Mouse (Mus musculus): ENCODE data around the gene Adamts3.

Adamts3 gene

DNA sequence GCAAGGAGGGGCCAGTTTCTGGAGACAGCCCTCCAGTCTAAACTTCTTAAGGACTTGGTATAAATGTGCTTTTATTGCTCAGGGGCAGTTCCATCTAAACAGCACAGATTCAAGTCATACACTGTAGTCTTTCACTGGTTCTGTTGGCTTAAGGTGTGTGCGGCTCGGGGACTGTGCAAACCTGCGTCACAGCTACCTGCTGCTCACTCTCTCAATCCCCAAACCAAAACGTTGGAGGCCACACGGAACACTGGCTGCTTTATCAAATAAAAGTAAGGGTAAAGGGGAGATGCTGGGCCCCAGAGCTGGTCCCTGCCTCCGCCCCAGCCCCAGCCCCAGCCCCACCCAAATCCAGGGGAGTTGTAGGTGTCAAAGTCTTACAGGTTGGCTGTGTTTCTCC lies 66.5 kb downstream of the Adamts3 start:
- DNase-seq (ENCODE audit: low spot score in 2 of 2): no peak

DNA sequence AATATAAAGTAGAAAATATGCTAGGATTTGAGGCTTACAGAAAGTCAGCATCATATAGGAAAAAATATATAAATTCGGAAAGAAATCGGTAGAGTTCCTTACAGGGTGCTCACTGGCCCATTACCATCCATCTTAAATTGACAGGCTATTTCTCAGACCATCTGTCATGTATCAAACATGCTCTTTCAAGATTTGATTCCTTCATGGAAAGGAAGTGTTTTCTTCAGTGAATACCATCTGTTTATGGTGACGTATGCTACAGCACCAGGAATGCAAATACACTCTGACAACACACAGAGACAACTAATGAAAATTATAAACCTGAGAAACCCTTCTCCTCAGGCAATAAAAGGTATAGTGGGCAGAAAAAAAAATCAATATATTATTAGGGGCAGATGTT lies 68.6 kb downstream of the Adamts3 start:
- no peak for DNase-seq (ENCODE audit: low spot score in 2 of 2)

DNA sequence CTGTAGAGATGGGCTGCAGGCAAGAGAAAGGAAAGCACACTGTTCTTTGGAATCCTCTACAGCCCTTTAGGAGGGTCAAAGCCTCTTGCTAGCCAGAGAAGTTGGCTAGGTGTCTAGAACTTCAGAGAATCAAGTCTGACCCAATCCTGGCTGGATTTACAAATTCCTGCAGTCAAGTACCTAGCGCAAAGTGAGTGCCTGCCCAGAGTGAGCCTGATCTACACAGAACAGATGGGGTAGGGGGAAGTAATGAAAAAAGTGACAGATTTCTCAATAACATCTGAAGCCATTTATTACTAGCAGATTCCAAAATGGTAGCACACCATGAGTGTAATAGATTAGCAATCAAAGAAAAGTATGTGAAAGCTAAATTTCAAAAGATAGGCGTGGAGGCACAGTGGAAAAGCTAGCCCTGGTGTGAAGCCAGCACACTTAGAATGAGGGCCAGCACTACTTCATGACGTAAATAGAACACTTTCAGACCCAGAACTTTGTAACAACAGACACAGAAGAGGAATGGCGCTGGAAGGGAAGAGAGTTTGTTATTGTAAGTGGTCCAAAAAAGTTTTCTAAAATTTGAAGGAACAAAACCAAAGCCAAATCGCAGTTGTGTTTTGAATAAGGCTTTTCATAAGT lies 82.8 kb downstream of the Adamts3 start:
- DNase-seq (ENCODE audit: low spot score in 2 of 2): no peak

DNA sequence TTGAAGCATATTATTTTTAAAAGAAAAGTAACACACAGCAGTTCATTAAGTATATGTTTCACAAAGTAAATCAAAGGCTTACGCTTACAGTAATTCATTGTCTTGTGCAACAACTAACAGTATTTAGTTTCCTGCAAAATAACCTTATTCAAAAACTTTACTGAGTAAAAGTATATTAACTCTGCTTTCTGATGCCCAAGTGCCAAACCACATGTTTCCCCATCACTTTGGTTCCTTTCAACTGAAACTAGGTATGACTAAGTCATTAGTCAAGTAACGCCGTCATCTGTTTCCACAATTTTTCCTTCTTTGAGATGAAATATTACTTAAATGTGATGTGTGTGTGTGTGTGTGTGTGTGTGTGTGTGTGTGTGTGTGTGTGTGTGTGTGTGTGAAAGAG lies 89.4 kb downstream of the Adamts3 start:
- no peak for DNase-seq (ENCODE audit: low spot score in 2 of 2)

DNA sequence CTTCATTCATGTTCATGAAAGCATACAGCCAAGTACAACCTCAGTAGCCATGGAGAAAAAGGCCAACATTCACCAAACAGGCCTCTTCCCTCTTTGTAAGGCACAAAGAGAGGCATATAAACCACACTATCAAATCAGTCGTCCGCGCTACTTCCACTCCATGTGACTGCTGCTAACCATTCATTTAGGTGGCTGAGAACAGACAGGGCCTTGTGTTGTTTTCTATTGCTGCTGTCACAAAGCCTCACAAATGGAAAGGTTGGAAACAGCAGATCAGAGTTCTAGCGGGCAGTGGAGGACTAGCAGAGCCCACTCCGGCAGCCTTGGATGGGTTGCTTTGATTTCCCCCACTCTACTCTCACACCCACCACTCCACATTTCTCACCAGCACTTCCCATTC lies 98.5 kb downstream of the Adamts3 start:
- DNase-seq (ENCODE audit: low spot score in 2 of 2): no peak

GRCm38 (mm10) chr5:89779823-89780222 lies 103.3 kb downstream of the Adamts3 start:
- DNase-seq (ENCODE audit: low spot score in 2 of 2): no peak

DNA sequence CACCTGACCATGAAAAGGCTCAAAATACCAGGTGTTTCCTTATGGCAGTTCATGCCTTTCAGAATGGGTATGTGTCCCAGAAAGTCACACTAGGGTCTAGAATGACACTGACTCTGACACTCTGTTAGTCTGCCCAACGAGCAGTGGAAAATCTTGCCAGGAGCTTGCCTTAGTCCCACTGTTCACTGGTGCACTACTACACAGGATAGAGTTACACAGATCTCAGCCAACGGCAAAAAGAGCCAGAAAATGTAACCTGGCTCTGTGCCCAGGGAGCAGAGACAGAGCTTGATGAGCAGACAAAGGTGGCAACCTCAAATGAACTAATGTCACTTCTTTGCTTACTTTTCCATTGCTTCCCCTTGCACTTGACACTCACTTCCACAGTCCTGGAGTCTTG lies 104.5 kb downstream of the Adamts3 start:
- no peak for DNase-seq (ENCODE audit: low spot score in 2 of 2)

DNA sequence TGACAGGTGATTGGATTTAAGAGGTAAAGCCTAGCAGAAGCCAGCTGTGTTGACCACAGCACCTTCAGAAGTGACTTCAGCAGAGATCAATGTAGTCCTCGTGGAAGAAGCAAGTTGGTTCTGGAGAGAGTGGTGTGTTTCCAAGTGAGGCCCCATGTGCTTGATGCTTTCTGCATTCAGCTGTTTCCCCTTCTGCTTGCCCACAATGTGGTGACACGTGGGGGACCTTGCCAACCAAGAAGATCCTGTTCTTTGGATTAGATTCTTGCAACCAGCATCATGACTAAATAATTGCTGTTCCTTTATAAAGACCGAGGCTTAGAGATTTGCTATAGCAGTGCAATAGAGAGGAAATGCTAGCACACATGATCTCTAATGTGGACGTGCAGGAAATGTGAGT lies 105.7 kb downstream of the Adamts3 start:
- no peak for DNase-seq (ENCODE audit: low spot score in 2 of 2)

DNA sequence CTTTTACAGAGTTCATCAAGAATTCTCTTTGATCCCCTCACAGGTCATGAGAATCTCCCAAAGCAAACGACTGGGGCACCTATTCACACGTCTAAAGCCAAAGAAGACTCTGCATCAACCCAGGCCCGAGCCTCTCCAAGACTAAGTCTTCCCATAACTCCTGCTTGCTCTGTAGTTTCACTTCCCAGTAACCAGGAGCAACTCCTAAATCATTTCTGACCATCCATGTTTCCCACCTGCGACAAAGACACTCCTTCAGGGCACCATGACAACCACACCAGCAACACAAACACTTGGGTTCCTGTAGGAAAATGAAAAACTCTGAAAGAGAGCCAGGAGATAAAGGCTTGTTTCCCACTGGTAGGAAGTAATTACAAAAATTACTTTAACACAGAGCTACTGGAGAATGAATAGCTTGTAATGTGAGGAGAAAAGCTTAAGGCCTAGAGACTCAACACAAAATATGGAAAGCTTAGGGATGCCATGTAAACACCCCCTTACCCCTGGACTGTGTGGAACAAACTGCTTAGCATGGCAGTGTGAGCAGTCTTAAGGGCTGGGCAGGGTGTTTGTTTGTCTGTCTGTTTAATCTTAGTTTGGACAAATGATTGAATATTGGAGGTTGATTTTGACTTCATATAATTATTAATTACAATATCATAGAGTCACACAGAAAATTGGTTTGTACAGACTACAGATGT lies 112.3 kb downstream of the Adamts3 start:
- DNase-seq (ENCODE audit: low spot score in 2 of 2): no peak

GRCm38 (mm10) chr5:89763189-89764187 lies 119.6 kb downstream of the Adamts3 start:
- DNase-seq (ENCODE audit: low spot score in 2 of 2): no peak

- no peak for DNase-seq (ENCODE audit: low spot score in 2 of 2)
Measured at GRCm38 (mm10) chr5:89760368-89760767, 122.8 kb downstream of the Adamts3 start.

- DNase-seq (ENCODE audit: low spot score in 2 of 2): no peak
Measured at GRCm38 (mm10) chr5:89751836-89752235, 131.3 kb downstream of the Adamts3 start.

DNA sequence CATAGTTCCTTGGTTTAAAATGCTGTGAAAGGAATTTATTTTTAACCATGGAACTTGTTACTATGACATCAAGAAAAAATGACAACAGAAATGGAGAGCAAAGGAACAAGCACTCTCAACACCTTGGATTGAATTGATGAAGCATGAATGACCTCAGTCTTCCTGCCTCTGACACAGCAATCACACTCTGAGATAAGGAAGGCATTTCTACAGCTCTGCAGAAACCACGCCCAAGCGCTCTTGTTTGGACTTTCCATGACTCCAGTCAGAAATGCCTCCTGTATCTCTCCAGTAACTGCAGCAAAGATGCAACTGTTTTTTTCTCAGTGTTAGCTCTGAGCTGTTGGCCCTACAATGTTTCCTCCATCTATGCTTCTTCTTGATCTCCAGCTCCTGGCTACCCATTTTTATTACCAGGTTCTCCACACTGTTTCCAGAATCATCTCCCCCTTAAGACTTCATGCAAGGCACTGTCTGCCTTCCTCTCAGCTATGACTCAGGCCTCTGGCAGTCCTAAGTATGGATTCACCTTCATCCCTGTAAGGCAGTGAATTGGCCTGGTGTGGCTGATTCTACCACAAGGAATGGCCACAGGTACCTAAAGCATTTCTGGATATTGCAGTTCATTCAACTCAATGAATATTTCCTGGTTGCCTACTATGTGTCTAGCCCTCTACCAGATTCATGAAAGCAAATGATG lies 134.8 kb downstream of the Adamts3 start:
- DNase-seq (ENCODE audit: low spot score in 2 of 2): no peak

GRCm38 (mm10) chr5:89747149-89747659 lies 135.9 kb downstream of the Adamts3 start:
- no peak for DNase-seq (ENCODE audit: low spot score in 2 of 2)

- DNase-seq (ENCODE audit: low spot score in 2 of 2): no peak
Measured at GRCm38 (mm10) chr5:89745112-89745511, 138.0 kb downstream of the Adamts3 start.

DNA sequence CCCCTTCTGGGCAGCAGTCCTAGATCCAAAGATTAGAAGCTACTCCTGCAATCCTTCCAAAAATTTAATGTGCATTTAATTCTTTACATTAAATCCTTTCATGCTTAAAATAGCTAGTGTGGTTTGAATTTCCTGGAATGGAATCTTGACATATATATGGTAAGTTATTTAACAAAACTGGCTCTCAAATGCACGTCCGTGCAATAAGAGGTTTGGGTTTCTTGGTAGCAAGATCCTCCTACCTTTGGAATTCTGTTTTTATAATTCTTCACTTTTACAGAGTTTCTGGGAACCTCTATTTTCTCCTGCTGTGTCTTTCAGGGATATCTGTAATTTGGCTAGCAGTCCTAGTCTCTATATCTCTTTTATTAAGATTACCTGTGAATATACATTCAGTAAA lies 148.4 kb downstream of the Adamts3 start:
- DNase-seq (ENCODE audit: low spot score in 2 of 2): no peak

DNA sequence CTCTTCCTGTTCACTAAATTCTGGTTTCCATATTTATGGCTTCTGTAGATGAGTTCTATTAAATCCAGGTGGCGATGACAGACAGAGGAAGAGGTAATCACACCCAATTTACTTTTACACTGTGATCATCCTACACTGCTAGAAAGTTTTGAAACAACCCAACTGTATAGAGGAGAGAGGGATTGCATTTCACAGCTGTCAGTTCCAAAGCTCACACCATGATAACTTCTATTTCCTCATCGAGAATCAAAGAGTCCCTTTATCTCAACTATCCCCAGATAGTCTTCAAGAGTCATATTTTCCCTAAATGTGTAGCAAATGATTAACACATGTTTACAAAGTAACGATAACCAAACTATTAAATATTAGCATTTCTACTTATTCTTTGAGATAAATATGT lies 152.7 kb downstream of the Adamts3 start:
- no peak for DNase-seq (ENCODE audit: low spot score in 2 of 2)

DNA sequence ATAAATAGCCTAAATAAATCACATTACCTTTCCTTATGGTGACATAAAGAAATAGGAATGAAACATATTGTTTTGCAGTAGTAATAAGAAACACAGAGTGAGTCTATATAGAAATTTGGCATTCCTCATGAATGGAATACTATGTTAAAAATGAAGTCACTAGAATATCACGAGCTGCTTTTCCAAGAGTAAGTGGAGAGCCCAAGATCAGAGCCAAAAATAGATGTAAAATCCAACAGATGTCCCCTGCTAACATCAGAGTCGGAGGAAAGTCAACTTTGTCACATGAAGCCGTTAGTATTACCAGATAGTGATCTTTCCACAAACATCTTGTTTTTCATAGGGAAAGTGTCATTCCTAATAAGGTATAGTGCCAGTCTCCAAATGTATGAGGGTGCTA lies 155.0 kb downstream of the Adamts3 start:
- DNase-seq (ENCODE audit: low spot score in 2 of 2): no peak

DNA sequence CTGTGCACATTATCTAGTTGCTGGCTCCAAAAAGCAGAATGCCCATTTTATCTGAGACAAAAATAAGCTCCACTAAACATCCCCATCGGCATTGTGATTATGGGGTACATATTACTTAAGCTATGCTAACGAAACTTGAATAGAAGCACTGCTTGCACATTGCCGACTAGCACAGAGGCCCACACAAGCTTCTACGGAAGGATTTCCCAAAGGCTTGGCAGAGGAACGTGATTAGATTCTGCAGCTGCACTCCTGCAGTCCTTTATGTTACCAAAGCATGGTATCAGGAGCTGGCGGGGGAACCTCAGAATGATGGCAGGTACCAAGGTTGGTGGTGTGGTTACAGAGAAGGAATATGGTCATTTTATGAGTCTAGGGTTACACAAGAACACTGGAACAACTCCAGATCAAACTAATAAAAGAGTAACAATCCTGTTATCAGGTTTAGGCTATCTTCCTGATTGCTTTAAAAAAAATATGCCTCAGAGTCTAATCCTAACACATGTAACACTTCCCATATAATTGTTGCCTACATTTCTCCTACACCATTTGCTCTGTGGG lies 155.6 kb downstream of the Adamts3 start:
- DNase-seq (ENCODE audit: low spot score in 2 of 2): no peak

- no peak for DNase-seq (ENCODE audit: low spot score in 2 of 2)
Measured at GRCm38 (mm10) chr5:89714552-89714951, 168.6 kb downstream of the Adamts3 start.

DNA sequence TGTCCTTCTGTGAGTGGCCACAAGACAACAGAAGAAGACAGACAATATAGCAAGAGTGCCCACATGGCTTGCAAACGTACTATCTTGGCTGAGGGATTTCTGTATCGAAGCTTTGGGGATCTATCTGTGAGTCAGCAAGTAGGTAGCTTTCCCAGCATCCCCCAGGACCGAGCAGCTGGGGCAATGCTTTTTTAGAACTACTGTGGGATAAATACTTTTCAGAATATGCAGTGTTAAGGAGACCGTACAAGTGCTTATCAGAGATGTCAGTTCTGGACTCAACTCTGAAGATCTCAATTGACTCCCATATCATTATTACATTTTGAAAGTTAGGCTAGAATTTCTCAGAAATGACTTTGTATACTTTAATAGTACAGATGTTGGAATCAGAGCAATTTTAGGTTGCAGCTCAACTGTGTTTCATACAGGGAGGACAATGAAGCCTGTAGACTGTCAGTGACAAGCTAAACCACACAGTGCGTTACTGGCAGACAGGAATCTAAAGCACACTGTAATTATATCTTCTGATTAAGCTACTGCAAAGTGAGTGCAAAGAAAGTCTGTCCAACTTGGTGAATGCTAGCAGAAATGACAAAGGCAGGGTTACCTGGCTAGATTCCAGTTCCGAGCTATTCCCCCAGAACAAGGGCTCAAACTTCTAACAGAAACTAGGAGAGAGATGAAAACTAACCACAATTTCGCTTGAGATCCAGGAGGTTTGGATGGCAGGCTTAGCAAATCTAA lies 171.8 kb downstream of the Adamts3 start:
- no peak for DNase-seq (ENCODE audit: low spot score in 2 of 2)
